Mouse (Mus musculus): Measurements from ENCODE around the gene Bud13.

Bud13 gene

GRCm38 (mm10) chr9:46282631-46283436, at the start of gene Bud13:
Gene Bud13 (plus strand): TSS chr9:46283008.
- peak; percentile 92 for DNase-seq (ENCODE audit: low read depth, low spot score)

- DNase-seq (ENCODE audit: low read depth, low spot score), result no peak
Measured at GRCm38 (mm10) chr9:46235196-46235595, 47.6 kb upstream of the Bud13 start.

- DNase-seq (ENCODE audit: low read depth, low spot score), result no peak
Measured at GRCm38 (mm10) chr9:46235596-46235648, 47.4 kb upstream of the Bud13 start, which contains the start of gene Apoc3. Gene Apoc3 (minus strand): TSS chr9:46235636.

- DNase-seq (ENCODE audit: low read depth, low spot score), result no peak
Measured at GRCm38 (mm10) chr9:46235649-46236048, 47.2 kb upstream of the Bud13 start.

GRCm38 (mm10) chr9:46238850-46239249, 44.0 kb upstream of the Bud13 start:
- no peak for DNase-seq (ENCODE audit: low read depth, low spot score)

GRCm38 (mm10) chr9:46240526-46241153, 42.2 kb upstream of the Bud13 start, which contains the start of gene Apoa4:
Gene Apoa4 (plus strand): TSS chr9:46240696.
- DNase-seq (ENCODE audit: low read depth, low spot score), result no peak

GRCm38 (mm10) chr9:46241818-46242217, 41.0 kb upstream of the Bud13 start:
- no peak for DNase-seq (ENCODE audit: low read depth, low spot score)

- DNase-seq (ENCODE audit: low read depth, low spot score), result no peak
Measured at GRCm38 (mm10) chr9:46243122-46243521, 39.7 kb upstream of the Bud13 start.

GRCm38 (mm10) chr9:46243584-46243983, 39.2 kb upstream of the Bud13 start:
- no peak for DNase-seq (ENCODE audit: low read depth, low spot score)

GRCm38 (mm10) chr9:46246752-46247324, 36.0 kb upstream of the Bud13 start:
- peak; percentile 89 for DNase-seq (ENCODE audit: low read depth, low spot score)

GRCm38 (mm10) chr9:46256177-46256576, 26.6 kb upstream of the Bud13 start:
- no peak for DNase-seq (ENCODE audit: low read depth, low spot score)

GRCm38 (mm10) chr9:46256658-46257385, 26.0 kb upstream of the Bud13 start:
- peak; percentile 34 for DNase-seq (ENCODE audit: low read depth, low spot score)

GRCm38 (mm10) chr9:46257546-46257945, 25.3 kb upstream of the Bud13 start:
- DNase-seq (ENCODE audit: low read depth, low spot score), result peak; percentile 67

- no peak for DNase-seq (ENCODE audit: low read depth, low spot score)
Measured at GRCm38 (mm10) chr9:46259111-46259510, 23.7 kb upstream of the Bud13 start.

- DNase-seq (ENCODE audit: low read depth, low spot score), result no peak
Measured at GRCm38 (mm10) chr9:46261131-46261530, 21.7 kb upstream of the Bud13 start.

- no peak for DNase-seq (ENCODE audit: low read depth, low spot score)
Measured at GRCm38 (mm10) chr9:46268343-46268873, 14.4 kb upstream of the Bud13 start, which contains the start of gene Apoa5. Gene Apoa5 (plus strand): TSS chr9:46268633.

- DNase-seq (ENCODE audit: low read depth, low spot score), result no peak
Measured at GRCm38 (mm10) chr9:46269125-46269524, 13.7 kb upstream of the Bud13 start.

GRCm38 (mm10) chr9:46270782-46271181, 12.0 kb upstream of the Bud13 start:
- no peak for DNase-seq (ENCODE audit: low read depth, low spot score)

GRCm38 (mm10) chr9:46272070-46272469, 10.7 kb upstream of the Bud13 start:
- no peak for DNase-seq (ENCODE audit: low read depth, low spot score)

- DNase-seq (ENCODE audit: low read depth, low spot score), result peak; percentile 94
Measured at GRCm38 (mm10) chr9:46272677-46273454, 9.9 kb upstream of the Bud13 start, which contains the start of gene Zpr1. Gene Zpr1 (plus strand): TSS chr9:46273064.

GRCm38 (mm10) chr9:46274494-46274893, 8.3 kb upstream of the Bud13 start:
- peak; percentile 87 for DNase-seq (ENCODE audit: low read depth, low spot score)
